Mouse (Mus musculus): ENCODE results near the gene Ptprm. TPM values are rescaled to one million over a fixed set of nuclear protein-coding genes. Genes with fewer than 3 reads are reported as not detected.

Ptprm gene
- polyA plus RNA-seq, 1 experiment from 2014 or later, result 17.6 TPM

GRCm38 (mm10) chr17:66801831-66802687 lies 552.2 kb downstream of the Ptprm start:
- H3K27me3 ChIP-seq, result no peaks in the 10 kb centered on the region
- no peak overlapping the region for H3K4me2 ChIP-seq (replicated peaks)
- WGBS, result 30% methylated on average over 10 of the region's 10 CpGs
- no peak overlapping the region for H3K27ac ChIP-seq (replicated peaks)
- ATAC-seq (ENCODE audit: insufficient number of reproducible peaks, low FRiP score, low TSS enrichment, low read depth), result no peak
- peaks cover 3% of the 10 kb centered on the region; the same call in 1 of the 2 replicates for H3K4me1 ChIP-seq
- no peak overlapping the region for H3K9ac ChIP-seq
- H3K9me3 ChIP-seq (replicated peaks), result no peaks in the 10 kb centered on the region
- H3K4me3 ChIP-seq (replicated peaks), result no peak overlapping the region
- no peaks in the 10 kb centered on the region for H3K36me3 ChIP-seq

DNA sequence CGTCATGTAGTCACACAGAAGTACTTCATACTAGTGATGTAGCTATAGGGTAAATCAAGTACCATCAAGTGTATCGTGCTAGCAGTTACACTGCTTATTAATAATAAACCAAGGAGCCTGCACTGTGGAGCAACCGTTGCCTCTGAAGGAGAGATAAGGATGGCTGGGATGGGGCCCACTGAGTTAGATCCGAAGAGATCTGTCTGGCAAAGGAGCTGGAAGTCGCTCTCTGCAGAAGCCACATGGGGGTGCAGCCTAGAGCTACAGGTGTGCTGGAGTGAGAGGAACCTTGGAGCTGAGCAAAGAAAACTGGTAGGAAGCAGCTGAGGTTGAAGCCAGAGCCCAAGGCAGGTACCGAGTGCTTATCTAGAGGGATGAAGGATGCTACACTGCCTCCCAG lies 554.0 kb downstream of the Ptprm start:
- WGBS, result 92% methylated on average over 6 of the region's 6 CpGs
- Histone ChIP-seq H3K9me3 (replicated peaks) (no peaks in the 10 kb centered on the region), H3K27ac (replicated peaks) (no peak overlapping the region), H3K36me3 (no peaks in the 10 kb centered on the region), H3K27me3 (no peaks in the 10 kb centered on the region), H3K4me2 (replicated peaks) (no peak overlapping the region), H3K9ac (no peak overlapping the region), H3K4me1 (peaks cover 3% of the 10 kb centered on the region; the same call in 1 of the 2 replicates), H3K4me3 (replicated peaks) (no peak overlapping the region)
- ATAC-seq (ENCODE audit: insufficient number of reproducible peaks, low FRiP score, low TSS enrichment, low read depth), result no peak

DNA sequence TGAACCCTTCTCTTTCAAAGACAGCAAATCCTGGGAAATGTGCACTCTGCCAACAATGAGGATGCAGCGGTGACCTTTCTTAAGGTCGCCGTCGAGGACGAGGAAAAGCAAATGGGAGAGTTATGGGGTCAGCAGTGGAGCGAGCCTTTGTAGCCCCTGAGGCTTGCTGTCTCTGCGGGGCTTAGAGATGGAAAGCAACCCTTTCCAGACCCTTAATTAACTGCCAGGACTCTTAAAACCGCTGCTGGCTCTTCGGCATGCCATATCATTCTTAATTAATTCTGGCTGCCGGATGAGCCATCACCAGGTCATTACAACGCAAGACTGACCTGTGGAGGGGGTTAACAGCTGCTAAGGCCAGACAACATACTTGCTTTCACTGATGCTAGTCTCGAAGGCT lies 568.1 kb downstream of the Ptprm start:
- Histone ChIP-seq H3K9ac (no peak overlapping the region), H3K36me3 (no peaks in the 10 kb centered on the region), H3K4me2 (replicated peaks) (no peak overlapping the region), H3K27me3 (no peaks in the 10 kb centered on the region), H3K27ac (replicated peaks) (no peak overlapping the region), H3K9me3 (replicated peaks) (no peaks in the 10 kb centered on the region), H3K4me1 (no peaks in the 10 kb centered on the region; the same call in 1 of the 2 replicates), H3K4me3 (replicated peaks) (no peak overlapping the region)
- 18% methylated on average over 12 of the region's 12 CpGs for WGBS
- no peak for ATAC-seq (ENCODE audit: insufficient number of reproducible peaks, low FRiP score, low TSS enrichment, low read depth)

- H3K9ac ChIP-seq, result no peak overlapping the region
- no peak for ATAC-seq (ENCODE audit: insufficient number of reproducible peaks, low FRiP score, low TSS enrichment, low read depth)
- H3K4me2 ChIP-seq (replicated peaks), result no peak overlapping the region
- H3K4me1 ChIP-seq, result no peaks in the 10 kb centered on the region; the same call in 1 of the 2 replicates
- H3K4me3 ChIP-seq (replicated peaks), result no peak overlapping the region
- no peaks in the 10 kb centered on the region for H3K27me3 ChIP-seq
- no peak overlapping the region for H3K27ac ChIP-seq (replicated peaks)
- H3K36me3 ChIP-seq, result no peaks in the 10 kb centered on the region
- WGBS, result 78% methylated on average over 11 of the region's 11 CpGs
- H3K9me3 ChIP-seq (replicated peaks), result no peaks in the 10 kb centered on the region
Measured at GRCm38 (mm10) chr17:66785586-66785985, 568.7 kb downstream of the Ptprm start.

DNA sequence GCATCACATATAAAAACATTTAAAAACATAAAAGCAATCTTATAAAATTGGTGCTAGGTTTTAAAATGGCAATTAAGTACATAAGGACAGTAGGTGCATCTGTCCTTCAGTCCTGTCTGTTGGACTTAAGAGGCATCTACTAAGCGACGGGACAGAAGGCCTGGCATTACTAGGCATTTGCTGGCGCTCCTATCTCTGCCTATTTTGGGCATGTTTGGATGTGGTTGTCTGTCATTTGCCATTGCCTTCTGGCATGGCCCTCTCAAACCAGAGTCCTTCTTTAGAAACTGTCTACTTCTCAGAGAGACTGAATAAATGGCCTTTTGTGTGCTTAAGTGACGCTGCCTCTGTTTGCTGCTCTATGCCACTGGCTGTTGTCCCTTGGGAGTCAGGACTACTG lies 570.7 kb downstream of the Ptprm start:
- H3K4me2 ChIP-seq (replicated peaks), result no peak overlapping the region
- H3K27ac ChIP-seq (replicated peaks), result no peak overlapping the region
- no peak overlapping the region for H3K9ac ChIP-seq
- H3K27me3 ChIP-seq, result no peaks in the 10 kb centered on the region
- H3K9me3 ChIP-seq (replicated peaks), result no peaks in the 10 kb centered on the region
- no peak for ATAC-seq (ENCODE audit: insufficient number of reproducible peaks, low FRiP score, low TSS enrichment, low read depth)
- WGBS, result 79% methylated on average over 4 of the region's 4 CpGs
- H3K4me3 ChIP-seq (replicated peaks), result no peak overlapping the region
- H3K36me3 ChIP-seq, result no peaks in the 10 kb centered on the region
- no peaks in the 10 kb centered on the region; the same call in 1 of the 2 replicates for H3K4me1 ChIP-seq

DNA sequence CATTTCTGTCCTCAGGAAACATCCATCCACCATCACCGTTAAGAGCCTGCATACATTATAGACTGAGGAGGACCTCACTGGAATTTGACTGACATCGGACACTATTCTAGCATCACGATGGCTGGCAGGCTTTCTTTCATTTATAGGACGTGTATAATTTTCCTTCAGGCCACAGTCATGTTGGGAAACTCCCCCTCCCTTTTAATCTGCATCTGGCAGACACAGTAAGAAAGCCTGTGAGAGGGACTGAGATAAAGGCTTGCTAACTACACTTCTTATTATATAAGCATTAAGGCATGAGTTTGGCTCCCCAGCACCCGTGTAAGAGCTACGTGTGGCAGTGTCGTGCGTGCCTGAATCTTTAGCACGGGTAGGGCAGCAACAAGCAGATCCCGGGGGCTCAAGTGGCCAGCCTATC lies 571.2 kb downstream of the Ptprm start:
- no peaks in the 10 kb centered on the region for H3K9me3 ChIP-seq (replicated peaks)

DNA sequence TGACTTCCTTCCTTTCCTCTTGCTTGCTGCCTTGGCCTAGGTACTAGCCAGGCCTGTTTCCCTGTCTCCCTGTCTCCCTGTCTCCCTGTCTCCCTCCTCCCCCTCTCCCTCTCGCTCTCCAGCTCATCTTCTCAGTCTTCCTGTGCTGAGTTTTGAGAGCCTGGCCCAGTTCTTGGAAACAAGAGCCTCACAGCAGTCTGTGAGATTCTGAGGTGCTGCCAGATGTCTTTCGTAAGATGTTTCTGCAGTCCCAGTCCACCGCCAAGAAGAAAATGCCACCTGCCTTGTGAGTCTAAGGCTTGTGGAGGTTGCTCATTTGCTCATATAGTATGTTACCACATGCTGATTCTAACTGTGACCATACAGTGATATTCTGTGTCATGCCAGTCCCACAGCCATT lies 572.3 kb downstream of the Ptprm start:
- Histone ChIP-seq H3K9ac (no peak overlapping the region), H3K27me3 (no peaks in the 10 kb centered on the region), H3K4me3 (replicated peaks) (no peak overlapping the region), H3K4me2 (replicated peaks) (no peak overlapping the region), H3K27ac (replicated peaks) (no peak overlapping the region), H3K9me3 (replicated peaks) (no peaks in the 10 kb centered on the region), H3K36me3 (no peaks in the 10 kb centered on the region), H3K4me1 (no peaks in the 10 kb centered on the region; the same call in 1 of the 2 replicates)
- 67% methylated on average over 3 of the region's 3 CpGs for WGBS
- no peak for ATAC-seq (ENCODE audit: insufficient number of reproducible peaks, low FRiP score, low TSS enrichment, low read depth)

More for the DNA sequence above, 571.2 kb downstream of the Ptprm start:
- Histone ChIP-seq H3K4me3 (replicated peaks) (no peak overlapping the region), H3K4me2 (replicated peaks) (no peak overlapping the region), H3K4me1 (no peaks in the 10 kb centered on the region; the same call in 1 of the 2 replicates), H3K9ac (no peak overlapping the region), H3K27me3 (no peaks in the 10 kb centered on the region), H3K27ac (replicated peaks) (no peak overlapping the region), H3K36me3 (no peaks in the 10 kb centered on the region)
- no peak for ATAC-seq (ENCODE audit: insufficient number of reproducible peaks, low FRiP score, low TSS enrichment, low read depth)
- 39% methylated on average over 10 of the region's 10 CpGs for WGBS

GRCm38 (mm10) chr17:66779026-66779425 lies 575.2 kb downstream of the Ptprm start:
- Histone ChIP-seq H3K4me1 (no peaks in the 10 kb centered on the region; the same call in 1 of the 2 replicates), H3K4me2 (replicated peaks) (no peak overlapping the region), H3K36me3 (no peaks in the 10 kb centered on the region), H3K27ac (replicated peaks) (no peak overlapping the region), H3K27me3 (no peaks in the 10 kb centered on the region), H3K4me3 (replicated peaks) (no peak overlapping the region), H3K9ac (no peak overlapping the region), H3K9me3 (replicated peaks) (no peaks in the 10 kb centered on the region)
- WGBS, result 84% methylated on average over 1 of the region's 1 CpGs
- ATAC-seq (ENCODE audit: insufficient number of reproducible peaks, low FRiP score, low TSS enrichment, low read depth), result no peak

- H3K36me3 ChIP-seq, result no peaks in the 10 kb centered on the region
- no peaks in the 10 kb centered on the region for H3K4me1 ChIP-seq
- no peak overlapping the region for H3K4me3 ChIP-seq (replicated peaks)
- H3K27me3 ChIP-seq, result no peaks in the 10 kb centered on the region
- ATAC-seq (ENCODE audit: insufficient number of reproducible peaks, low FRiP score, low TSS enrichment, low read depth), result no peak
- H3K4me2 ChIP-seq (replicated peaks), result no peak overlapping the region
- H3K9me3 ChIP-seq (replicated peaks), result no peaks in the 10 kb centered on the region
- no peak overlapping the region for H3K9ac ChIP-seq
- H3K27ac ChIP-seq (replicated peaks), result no peak overlapping the region
- WGBS, result 84% methylated on average over 14 of the region's 14 CpGs
Measured at GRCm38 (mm10) chr17:66769365-66770363, 584.6 kb downstream of the Ptprm start.

DNA sequence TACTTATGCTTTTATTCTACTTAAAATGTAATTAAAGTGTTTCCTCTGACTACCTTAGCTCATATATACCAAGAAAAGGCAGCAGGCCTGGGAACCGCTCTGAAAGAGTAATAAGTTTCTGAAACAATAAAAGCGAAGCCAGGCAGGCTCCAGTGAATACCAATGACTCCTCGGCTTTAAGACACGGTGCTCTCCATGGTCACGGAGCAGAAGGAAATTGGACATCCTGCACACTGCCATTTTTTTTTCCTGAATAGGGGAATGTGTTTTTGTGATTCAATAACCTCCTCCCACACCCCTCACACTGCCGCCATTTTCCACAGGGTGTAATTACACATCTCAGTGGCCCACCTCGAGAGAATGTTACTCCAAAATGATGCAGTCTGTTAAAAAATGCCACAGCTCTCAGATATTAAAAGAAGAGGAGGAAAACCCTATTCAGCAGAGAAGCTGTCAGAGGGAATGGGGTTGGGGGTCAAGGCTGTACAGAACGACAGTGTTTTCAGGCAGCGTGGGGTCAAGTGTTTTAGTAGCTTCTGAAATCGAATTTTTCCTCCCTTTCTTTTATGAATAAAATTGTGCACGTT lies 585.5 kb downstream of the Ptprm start:
- no peaks in the 10 kb centered on the region for H3K36me3 ChIP-seq
- H3K27me3 ChIP-seq, result no peaks in the 10 kb centered on the region
- no peaks in the 10 kb centered on the region for H3K9me3 ChIP-seq (replicated peaks)
- WGBS, result 60% methylated on average over 11 of the region's 11 CpGs
- H3K4me1 ChIP-seq, result no peaks in the 10 kb centered on the region
- ATAC-seq (ENCODE audit: insufficient number of reproducible peaks, low FRiP score, low TSS enrichment, low read depth), result no peak
- H3K4me3 ChIP-seq (replicated peaks), result no peak overlapping the region
- H3K27ac ChIP-seq (replicated peaks), result no peak overlapping the region
- no peak overlapping the region for H3K4me2 ChIP-seq (replicated peaks)
- no peak overlapping the region for H3K9ac ChIP-seq

GRCm38 (mm10) chr17:66766166-66766565 lies 588.1 kb downstream of the Ptprm start:
- H3K4me1 ChIP-seq, result peaks cover 6% of the 10 kb centered on the region; the same call in 1 of the 2 replicates
- no peak overlapping the region for H3K4me2 ChIP-seq (replicated peaks)
- ATAC-seq (ENCODE audit: insufficient number of reproducible peaks, low FRiP score, low TSS enrichment, low read depth), result no peak
- H3K36me3 ChIP-seq, result no peaks in the 10 kb centered on the region
- H3K27me3 ChIP-seq, result no peaks in the 10 kb centered on the region
- H3K9me3 ChIP-seq (replicated peaks), result no peaks in the 10 kb centered on the region
- no peak overlapping the region for H3K9ac ChIP-seq
- H3K4me3 ChIP-seq (replicated peaks), result no peak overlapping the region
- no peak overlapping the region for H3K27ac ChIP-seq (replicated peaks)
- 80% methylated on average over 6 of the region's 6 CpGs for WGBS
